Mouse (Mus musculus): ENCODE measurements around the gene Rcvrn.

Rcvrn gene

DNA sequence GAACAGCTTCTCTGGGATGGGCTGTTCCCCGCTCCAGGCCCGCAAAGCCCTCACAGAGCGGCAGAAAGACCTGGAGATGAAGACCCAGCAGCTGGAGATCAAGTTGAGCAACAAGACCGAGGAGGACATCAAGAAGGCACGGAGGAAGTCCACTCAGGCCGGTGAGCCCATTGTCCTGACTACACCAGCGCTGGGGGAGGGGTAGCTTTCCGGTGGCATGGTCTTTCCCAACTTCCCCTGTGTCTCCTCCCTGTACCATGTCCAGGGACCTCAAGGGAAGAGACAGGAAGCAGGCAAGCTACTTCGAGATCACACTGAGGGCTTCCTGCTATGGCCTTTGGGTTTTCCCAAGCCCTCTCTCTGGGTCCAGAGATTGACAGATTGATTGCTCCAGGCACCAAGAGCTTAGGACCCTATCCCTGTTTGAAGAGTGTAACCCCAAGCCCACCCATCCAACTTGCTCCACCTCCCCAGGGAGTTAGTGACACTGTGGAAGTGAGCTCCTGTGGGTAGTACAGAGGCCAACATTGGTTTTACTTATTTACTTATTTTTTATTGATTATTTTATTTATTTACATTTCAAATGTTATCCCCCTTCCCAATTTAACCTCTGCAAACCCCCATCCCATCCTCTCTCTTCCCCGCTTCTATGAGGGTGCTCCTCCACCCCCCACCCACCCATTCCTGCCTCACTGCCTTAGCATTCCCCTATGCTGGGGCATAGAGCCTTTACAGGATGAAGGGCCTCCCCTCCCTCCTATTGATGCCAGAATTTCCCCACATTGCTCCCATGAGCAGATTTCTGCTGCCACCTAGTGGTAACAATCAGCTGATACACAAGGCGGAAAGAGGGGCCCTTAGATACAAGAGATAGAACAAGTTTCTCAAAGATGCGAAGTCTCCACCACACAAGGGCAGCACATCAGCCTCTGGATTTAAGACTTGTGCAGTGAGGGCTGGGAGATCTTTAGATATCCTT lies 19.3 kb upstream of the Rcvrn start:
- Histone ChIP-seq H3K9me3 (ENCODE audit: low read length) (no peaks in the 10 kb centered on the region), H3K4me1 (replicated peaks; ENCODE audit: low read depth, low read length) (no peaks in the 10 kb centered on the region), H3K36me3 (ENCODE audit: insufficient read depth, low read length) (no peaks in the 10 kb centered on the region), H3K4me3 (replicated peaks; ENCODE audit: low read length) (no peak overlapping the region), H3K27me3 (ENCODE audit: insufficient read depth, low read length) (peaks cover 12% of the 10 kb centered on the region; the same call in 1 of the 2 replicates)
- TF ChIP-seq NANOG (IDR thresholded peaks at IDR 0.05; ENCODE audit: borderline replicate concordance, low read length) (no peak), CTCF (conservative IDR thresholded peaks at IDR 0.05; ENCODE audit: low read length) (peak; percentile 67)

- Histone ChIP-seq H3K36me3 (ENCODE audit: insufficient read depth, low read length) (no peaks in the 10 kb centered on the region), H3K4me1 (replicated peaks; ENCODE audit: low read depth, low read length) (no peaks in the 10 kb centered on the region), H3K27me3 (ENCODE audit: insufficient read depth, low read length) (no peaks in the 10 kb centered on the region), H3K9me3 (ENCODE audit: low read length) (no peaks in the 10 kb centered on the region), H3K4me3 (replicated peaks; ENCODE audit: low read length) (no peak overlapping the region)
- no peak for TF ChIP-seq NANOG (IDR thresholded peaks at IDR 0.05; ENCODE audit: borderline replicate concordance, low read length)
- TF ChIP-seq POU5F1 (IDR thresholded peaks at IDR 0.05; ENCODE audit: borderline replicate concordance, low read length), result no peak
- no peak for TF ChIP-seq CTCF (conservative IDR thresholded peaks at IDR 0.05; ENCODE audit: low read length)
These were observed 15.8 kb upstream of the Rcvrn start for GRCm38 (mm10) chr11:67679300-67679699.

DNA sequence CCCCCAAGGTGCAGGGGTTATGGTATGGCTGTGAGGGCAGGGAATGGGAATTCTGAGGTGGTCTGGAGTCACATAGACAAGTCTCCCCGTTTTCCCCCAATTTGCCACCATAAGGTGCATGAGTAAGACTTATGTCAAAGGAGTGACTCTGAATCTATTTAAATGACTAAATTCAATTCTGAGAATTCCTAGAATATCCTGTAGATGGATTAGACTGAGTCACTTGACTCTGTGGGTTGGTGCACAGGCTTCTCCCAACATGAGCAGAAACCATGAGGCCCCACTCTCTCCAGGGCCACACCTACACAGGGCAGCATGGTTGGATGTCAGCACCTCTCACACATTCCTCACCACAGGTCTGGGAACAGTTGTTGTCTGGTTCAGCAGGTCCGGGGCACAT lies 15.2 kb upstream of the Rcvrn start:
- TF ChIP-seq NANOG (IDR thresholded peaks at IDR 0.05; ENCODE audit: borderline replicate concordance, low read length) (no peak), POU5F1 (IDR thresholded peaks at IDR 0.05; ENCODE audit: borderline replicate concordance, low read length) (no peak), CTCF (conservative IDR thresholded peaks at IDR 0.05; ENCODE audit: low read length) (no peak)
- Histone ChIP-seq H3K36me3 (ENCODE audit: insufficient read depth, low read length) (no peaks in the 10 kb centered on the region), H3K4me1 (replicated peaks; ENCODE audit: low read depth, low read length) (no peaks in the 10 kb centered on the region), H3K4me3 (replicated peaks; ENCODE audit: low read length) (no peak overlapping the region), H3K9me3 (ENCODE audit: low read length) (no peaks in the 10 kb centered on the region), H3K27me3 (ENCODE audit: insufficient read depth, low read length) (no peaks in the 10 kb centered on the region)

- TF ChIP-seq NANOG (IDR thresholded peaks at IDR 0.05; ENCODE audit: borderline replicate concordance, low read length) (no peak), CTCF (conservative IDR thresholded peaks at IDR 0.05; ENCODE audit: low read length) (no peak), POU5F1 (IDR thresholded peaks at IDR 0.05; ENCODE audit: borderline replicate concordance, low read length) (no peak)
- Histone ChIP-seq H3K9me3 (ENCODE audit: low read length) (no peaks in the 10 kb centered on the region), H3K36me3 (ENCODE audit: insufficient read depth, low read length) (no peaks in the 10 kb centered on the region), H3K27me3 (ENCODE audit: insufficient read depth, low read length) (no peaks in the 10 kb centered on the region), H3K4me3 (replicated peaks; ENCODE audit: low read length) (no peak overlapping the region), H3K4me1 (replicated peaks; ENCODE audit: low read depth, low read length) (no peaks in the 10 kb centered on the region)
These were observed 13.3 kb upstream of the Rcvrn start for GRCm38 (mm10) chr11:67681871-67682270.

DNA sequence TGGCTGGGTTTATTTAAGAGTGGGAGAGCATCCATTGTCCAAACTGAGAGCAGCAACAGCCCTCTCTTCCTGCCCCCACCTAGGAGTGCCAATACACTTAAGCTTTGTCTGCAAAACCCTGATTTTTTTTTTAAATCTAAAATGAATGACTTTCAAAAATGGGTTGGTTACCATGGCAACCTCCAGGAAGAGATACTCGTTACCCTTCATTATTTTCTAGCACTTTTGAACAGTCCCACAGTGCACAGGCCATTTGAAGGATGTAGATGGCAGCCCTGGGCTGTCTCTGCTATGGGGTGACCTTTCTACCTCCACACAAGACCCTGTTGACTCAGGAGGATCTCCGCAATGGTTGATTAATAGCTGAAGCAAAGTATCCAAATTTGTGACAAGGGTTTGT lies 9.0 kb upstream of the Rcvrn start:
- Histone ChIP-seq H3K4me1 (replicated peaks; ENCODE audit: low read depth, low read length) (0 out of 2 replicates have a peak, but pooled peaks cover 4% of the 10 kb centered on the region), H3K36me3 (ENCODE audit: insufficient read depth, low read length) (no peaks in the 10 kb centered on the region), H3K9me3 (ENCODE audit: low read length) (no peaks in the 10 kb centered on the region), H3K4me3 (replicated peaks; ENCODE audit: low read length) (no peak overlapping the region), H3K27me3 (ENCODE audit: insufficient read depth, low read length) (no peaks in the 10 kb centered on the region)
- TF ChIP-seq CTCF (conservative IDR thresholded peaks at IDR 0.05; ENCODE audit: low read length) (no peak), NANOG (IDR thresholded peaks at IDR 0.05; ENCODE audit: borderline replicate concordance, low read length) (no peak), POU5F1 (IDR thresholded peaks at IDR 0.05; ENCODE audit: borderline replicate concordance, low read length) (no peak)

- H3K4me1 ChIP-seq (replicated peaks; ENCODE audit: low read depth, low read length), result no peaks in the 10 kb centered on the region
- H3K4me3 ChIP-seq (replicated peaks; ENCODE audit: low read length), result no peak overlapping the region
- no peaks in the 10 kb centered on the region for H3K27me3 ChIP-seq (ENCODE audit: insufficient read depth, low read length)
- no peak for TF ChIP-seq POU5F1 (IDR thresholded peaks at IDR 0.05; ENCODE audit: borderline replicate concordance, low read length)
- no peaks in the 10 kb centered on the region for H3K9me3 ChIP-seq (ENCODE audit: low read length)
- no peaks in the 10 kb centered on the region for H3K36me3 ChIP-seq (ENCODE audit: insufficient read depth, low read length)
These were observed 17.9 kb downstream of the Rcvrn start for GRCm38 (mm10) chr11:67712976-67713375.

GRCm38 (mm10) chr11:67715382-67715781 lies 20.3 kb downstream of the Rcvrn start:
- Histone ChIP-seq H3K27me3 (ENCODE audit: insufficient read depth, low read length) (no peaks in the 10 kb centered on the region), H3K4me3 (replicated peaks; ENCODE audit: low read length) (no peak overlapping the region), H3K9me3 (ENCODE audit: low read length) (no peaks in the 10 kb centered on the region), H3K36me3 (ENCODE audit: insufficient read depth, low read length) (no peaks in the 10 kb centered on the region), H3K4me1 (replicated peaks; ENCODE audit: low read depth, low read length) (no peaks in the 10 kb centered on the region)
- TF ChIP-seq POU5F1 (IDR thresholded peaks at IDR 0.05; ENCODE audit: borderline replicate concordance, low read length) (no peak), CTCF (conservative IDR thresholded peaks at IDR 0.05; ENCODE audit: low read length) (no peak), NANOG (IDR thresholded peaks at IDR 0.05; ENCODE audit: borderline replicate concordance, low read length) (no peak)

DNA sequence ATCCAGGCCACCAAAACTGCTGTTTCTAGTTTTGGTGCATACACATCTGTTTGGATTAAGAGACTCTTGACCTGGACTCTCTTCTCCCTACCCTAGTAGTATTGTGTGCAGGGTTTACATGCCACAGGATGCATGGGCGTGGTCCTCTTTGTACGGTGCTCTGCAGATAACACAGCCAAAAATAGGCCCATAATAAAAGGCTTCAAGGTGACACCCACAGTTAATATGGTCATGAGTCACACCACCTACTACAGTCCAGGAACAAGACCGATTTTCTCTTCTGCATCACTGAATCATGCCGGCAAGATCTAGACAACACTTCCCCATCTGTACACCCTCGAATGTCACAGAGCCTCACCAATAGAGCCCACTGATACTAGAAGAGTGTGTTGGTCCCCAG lies 26.4 kb downstream of the Rcvrn start:
- TF ChIP-seq NANOG (IDR thresholded peaks at IDR 0.05; ENCODE audit: borderline replicate concordance, low read length) (no peak), POU5F1 (IDR thresholded peaks at IDR 0.05; ENCODE audit: borderline replicate concordance, low read length) (no peak), CTCF (conservative IDR thresholded peaks at IDR 0.05; ENCODE audit: low read length) (no peak)
- H3K9me3 ChIP-seq (ENCODE audit: low read length), result no peaks in the 10 kb centered on the region
- H3K4me3 ChIP-seq (replicated peaks; ENCODE audit: low read length), result no peak overlapping the region
- no peaks in the 10 kb centered on the region for H3K4me1 ChIP-seq (replicated peaks; ENCODE audit: low read depth, low read length)
- H3K36me3 ChIP-seq (ENCODE audit: insufficient read depth, low read length), result no peaks in the 10 kb centered on the region
- no peaks in the 10 kb centered on the region for H3K27me3 ChIP-seq (ENCODE audit: insufficient read depth, low read length)

Measured in E14TG2a.4 (cell line).